9 mouse cellular contexts compared by ENCODE assay signal in the genomic region with DNA sequence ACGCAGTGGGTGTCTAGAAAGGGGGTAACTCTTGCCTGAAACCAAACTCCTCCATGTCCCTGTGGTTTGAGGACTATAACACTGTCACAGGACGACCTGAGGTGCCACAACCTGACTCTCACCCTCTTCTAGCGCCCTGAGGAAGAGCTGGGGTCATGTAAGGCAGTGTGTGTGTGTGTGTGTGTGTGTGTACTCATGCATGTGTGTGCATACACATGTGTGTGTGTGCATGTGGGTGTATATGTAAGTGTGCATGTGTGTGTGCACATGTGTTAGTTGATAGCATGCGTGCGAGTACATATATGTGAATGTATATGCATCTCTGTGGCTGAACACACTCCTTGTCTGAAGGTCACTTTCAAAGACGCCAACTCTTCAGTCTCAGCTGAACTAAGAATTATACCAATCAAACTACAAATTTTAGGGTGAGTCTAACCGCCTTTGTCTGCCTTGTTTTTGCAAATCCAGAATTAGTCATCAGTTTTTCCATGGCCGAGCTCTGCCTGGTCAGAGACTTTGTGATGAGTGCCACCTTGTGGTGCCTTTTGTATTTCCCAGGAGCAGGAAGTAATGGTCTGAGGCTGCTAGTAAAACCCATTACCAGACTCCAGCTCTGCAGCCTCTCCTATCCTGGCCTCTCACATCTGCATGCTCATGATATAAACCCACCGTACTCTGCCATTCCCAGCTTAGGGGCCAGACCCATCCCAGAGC. TPM values are rescaled to one million over a fixed set of nuclear protein-coding genes. Genes with fewer than 3 reads are reported as not detected.
DNase-seq lines count a peak whose midpoint lies in the region; ATAC-seq and TF ChIP-seq lines count a peak whose summit lies in the region.
"Had no signal": no experiment of that assay in that cellular context is flagged by ENCODE, and none has a peak within 500 bp of the region (broad histone marks: within the 10 kb centered on the region; RNA-seq: fewer than 3 reads in every experiment).

No protein-coding gene starts in this region.

- CTCF ChIA-PET in Patski (lab: Charles Lee): interaction anchor here (0.7 to 6.3 kb wide), 13 partner anchors 12 to 538 kb away, joined by 3 to 78 read pairs (median 4); partner anchors contain the start of gene Ackr3

- H3K4me3 ChIP-seq in cerebellum, adult 2 months (replicated peaks; ENCODE audit: insufficient read depth, low read depth, low read length): no peak overlapping the region
- no peak overlapping the region for H3K4me3 ChIP-seq in hindbrain, embryonic 12.5 days
- H3K4me3 ChIP-seq: liver, embryonic 15.5 days had no signal

- ATAC-seq in Patski: no peak
- peak; percentile 59 for ATAC-seq in hindbrain, embryonic 12.5 days (ENCODE audit: low FRiP score)

- H3K27ac ChIP-seq in cerebellum, adult 2 months (ENCODE audit: insufficient read depth, low read length): no peak overlapping the region
- H3K27ac ChIP-seq in hindbrain, embryonic 12.5 days: no peak overlapping the region
- H3K27ac ChIP-seq: liver, embryonic 15.5 days had no signal

- in situ Hi-C loops in Patski (cut with MboI; ENCODE audit: low pct_unique_long_range_greater_than_20kb): no loop called here

- POLR2A ChIA-PET in Patski (lab: Charles Lee): interaction anchor here (1.5 to 1.7 kb wide), 2 partner anchors 147 to 383 kb away, joined by 5 to 6 read pairs; no protein-coding TSS in a partner anchor

- no peaks in the 10 kb centered on the region for H3K9me3 ChIP-seq in hindbrain, embryonic 12.5 days (replicated peaks)
- H3K9me3 ChIP-seq: liver, embryonic 15.5 days had no signal

- peak; percentile 78 for TF ChIP-seq CTCF in Patski (IDR thresholded peaks at IDR 0.05)
- TF ChIP-seq CTCF in cerebellum, adult 2 months (IDR thresholded peaks at IDR 0.05; ENCODE audit: borderline replicate concordance, insufficient read depth, low read depth, low read length): peak; percentile 67

- H3K36me3 ChIP-seq in hindbrain, embryonic 12.5 days: no peaks in the 10 kb centered on the region
- H3K36me3 ChIP-seq: liver, embryonic 15.5 days had no signal

- H3K27me3 ChIP-seq in Patski: no peaks in the 10 kb centered on the region
- no peaks in the 10 kb centered on the region for H3K27me3 ChIP-seq in cerebellum, adult 2 months (ENCODE audit: control insufficient read depth, insufficient read depth, low read length)
- peaks cover 15% of the 10 kb centered on the region; the same call in 1 of the 2 replicates for H3K27me3 ChIP-seq in hindbrain, embryonic 12.5 days
- H3K27me3 ChIP-seq: liver, embryonic 15.5 days had no signal

- peak; percentile 62 for DNase-seq in Patski (ENCODE audit: low read depth, low spot score)
- peak; percentile 56 to 63 for DNase-seq in cerebellum, adult 2 months
- DNase-seq in frontal cortex, adult 2 months (ENCODE audit: extremely low spot score in 1 of 2, low spot score in 1 of 2): peak; percentile 57 to 94
- DNase-seq in layer of hippocampus, postnatal 10 days (ENCODE audit: low spot score in 2 of 2): peak; percentile 91 to 93
- DNase-seq in lung, postnatal 36 days: peak; percentile 91
- DNase-seq in right cerebral cortex, postnatal 14 days: peak; percentile 88
- DNase-seq in urinary bladder, postnatal 25 days (ENCODE audit: low spot score): peak; percentile 86

- peaks cover 3% of the 10 kb centered on the region; the same call in 1 of the 2 replicates for H3K4me1 ChIP-seq in cerebellum, adult 2 months (ENCODE audit: control insufficient read depth, insufficient read depth, low read length)
- 0 out of 2 replicates have a peak, but pooled peaks cover 6% of the 10 kb centered on the region for H3K4me1 ChIP-seq in hindbrain, embryonic 12.5 days
- H3K4me1 ChIP-seq: liver, embryonic 15.5 days had no signal

- no peak for TF ChIP-seq POLR2A in cerebellum, adult 2 months (IDR thresholded peaks at IDR 0.05; ENCODE audit: borderline replicate concordance, insufficient read depth, low read length)

- WGBS in cerebellum, adult 2 months: 62% methylated on average over 9 of the region's 9 CpGs
- WGBS in hindbrain, embryonic 12.5 days: 58% methylated on average over 9 of the region's 9 CpGs

- H3K9ac ChIP-seq in hindbrain, embryonic 12.5 days: no peak overlapping the region
- H3K9ac ChIP-seq: liver, embryonic 15.5 days had no signal

- no peak overlapping the region for H3K4me2 ChIP-seq in hindbrain, embryonic 12.5 days (replicated peaks)
- H3K4me2 ChIP-seq: liver, embryonic 15.5 days had no signal

RNA-seq across cellular contexts. Expression of gene Cops8, which starts 14.6 kb away (rescaled TPM):
- polyA plus RNA-seq in Patski (2021): 134 TPM
- 119 and 120 TPM in 2 replicates for polyA plus RNA-seq in cerebellum, adult 2 months (2012; rRNA removed)
- polyA plus RNA-seq in frontal cortex, adult 2 months (2012; rRNA removed): 103 and 112 TPM in 2 replicates
- polyA plus RNA-seq in hindbrain, embryonic 12.5 days (2016; fragmentation: Nextera tagmentation; extraction: Ambion mirVana): 168 and 182 TPM in 2 replicates
- 10 to 100 TPM; 87.1 to 97.3 TPM for total RNA-seq in layer of hippocampus, postnatal 10 days (2021)
